Mouse (Mus musculus) megakaryocyte-erythroid progenitor cell, adult 5-6 weeks (primary cell): ENCODE measurements around the gene Gm45213. TPM values are rescaled to one million over a fixed set of nuclear protein-coding genes. Genes with fewer than 3 reads are reported as not detected.
A peak's percentile ranks its signal among the peaks of the same experiment; 100 is the strongest.
"Not testable (repeated sequence)": the region's sequence is repeated elsewhere in the genome, so short reads cannot be mapped to it uniquely, and the experiment has no call there.

Source experiments
- ATAC-seq: replicated peaks from 2 replicates; pipeline ENCODE4 v1.8.0; 2016; ENCODE audit warnings: mild to moderate bottlenecking, inconsistent platforms; ENCODE audit not compliant: severe bottlenecking, poor library complexity, low FRiP score, low TSS enrichment
- total RNA-seq, 2 experiments: library from RNA; stranded (forward) in 1 of 2; stranded (reverse) in 1 of 2; fragments of 200-1000, 215-1000 nt in 1 of 2; fragments of >200 nt in 1 of 2; fragmentation: Nextera tagmentation in 1 of 2; gene quantifications; 2 replicates each; pipeline ENCODE4 v1.2.3; 2014 to 2017

The Gm45213 gene
- total RNA-seq, 2 experiments from 2014 or later: not detected

GRCm38 (mm10) chr7:66047975-66048374 lies 4.6 kb downstream of the Gm45213 start:
- ATAC-seq: no peak

GRCm38 (mm10) chr7:66048446-66049230 lies 5.2 kb downstream of the Gm45213 start:
- ATAC-seq: no peak

GRCm38 (mm10) chr7:66053946-66054483 lies 10.6 kb downstream of the Gm45213 start:
- no peak for ATAC-seq

GRCm38 (mm10) chr7:66055356-66055755 lies 12.0 kb downstream of the Gm45213 start:
- not testable (repeated sequence) for ATAC-seq

- ATAC-seq: no peak
Observed at GRCm38 (mm10) chr7:66058703-66059102, 15.3 kb downstream of the Gm45213 start, which contains the start of gene Snrpa1. Gene Snrpa1, plus strand, starts transcription at chr7:66059003.

GRCm38 (mm10) chr7:66060066-66060956 lies 16.9 kb downstream of the Gm45213 start:
- peak; percentile 89 for ATAC-seq

GRCm38 (mm10) chr7:66061057-66061456 lies 17.7 kb downstream of the Gm45213 start:
- ATAC-seq: 0 out of 2 replicates have a peak, but pooled peaks have one; percentile 18

- ATAC-seq: no peak
Observed at GRCm38 (mm10) chr7:66076411-66076810, 33.0 kb downstream of the Gm45213 start.

- peak; percentile 98 for ATAC-seq
Observed at GRCm38 (mm10) chr7:66079364-66080230, 36.2 kb downstream of the Gm45213 start, which contains the start of gene Selenos. Gene Selenos, plus strand, starts transcription at chr7:66079649.

- 0 out of 2 replicates have a peak, but pooled peaks have one; percentile 45 for ATAC-seq
Observed at GRCm38 (mm10) chr7:66080231-66080613, 36.8 kb downstream of the Gm45213 start.

- ATAC-seq: no peak
Observed at GRCm38 (mm10) chr7:66083757-66084156, 40.4 kb downstream of the Gm45213 start.

GRCm38 (mm10) chr7:66084546-66084945 lies 41.1 kb downstream of the Gm45213 start:
- ATAC-seq: no peak

GRCm38 (mm10) chr7:66087652-66088051 lies 44.2 kb downstream of the Gm45213 start:
- no peak for ATAC-seq

GRCm38 (mm10) chr7:66088077-66088476 lies 44.7 kb downstream of the Gm45213 start:
- ATAC-seq: no peak

GRCm38 (mm10) chr7:66090676-66091190 lies 47.3 kb downstream of the Gm45213 start:
- ATAC-seq: no peak

GRCm38 (mm10) chr7:66091553-66091952 lies 48.2 kb downstream of the Gm45213 start:
- ATAC-seq: no peak

- no peak for ATAC-seq
Observed at GRCm38 (mm10) chr7:66092656-66093055, 49.3 kb downstream of the Gm45213 start.

GRCm38 (mm10) chr7:66094141-66094540 lies 50.7 kb downstream of the Gm45213 start:
- ATAC-seq: no peak

GRCm38 (mm10) chr7:66098803-66099202 lies 55.4 kb downstream of the Gm45213 start:
- ATAC-seq: no peak
